Mouse (Mus musculus) cerebellum, postnatal 14 days (tissue): ENCODE results near the gene Abca1.

ENCODE experiments used
- DNase-seq, 2 experiments: peaks; one replicate each; pipeline ENCODE4 v3.0.0; 2021; ENCODE audit warnings: mixed read lengths in 2 of 2

The Abca1 gene

DNA sequence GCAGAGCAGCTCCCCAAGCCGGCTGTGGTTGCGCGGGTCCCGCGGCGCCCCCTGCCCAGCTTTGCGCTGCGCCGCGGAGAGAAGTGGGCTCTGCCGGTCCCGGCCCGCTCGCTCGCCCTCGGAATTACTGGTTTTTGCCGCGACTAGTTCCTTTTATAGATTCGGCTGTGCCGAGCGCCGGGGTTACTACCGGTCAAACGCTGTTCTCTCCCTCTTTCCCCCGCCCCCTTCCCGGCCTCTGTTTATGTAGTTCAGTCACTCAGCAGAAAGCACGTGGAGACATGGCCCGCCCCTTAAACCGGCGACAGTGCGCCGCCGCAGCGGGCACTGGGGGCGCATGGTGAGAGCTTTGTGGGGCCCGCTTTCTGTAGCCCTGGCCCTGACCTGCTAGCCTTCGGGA lies at the start of gene Abca1:
Abca1 (minus strand) TSS at position 129 of the 400 bp plus-strand sequence.
- peak; percentile 82 to 91 for DNase-seq

DNA sequence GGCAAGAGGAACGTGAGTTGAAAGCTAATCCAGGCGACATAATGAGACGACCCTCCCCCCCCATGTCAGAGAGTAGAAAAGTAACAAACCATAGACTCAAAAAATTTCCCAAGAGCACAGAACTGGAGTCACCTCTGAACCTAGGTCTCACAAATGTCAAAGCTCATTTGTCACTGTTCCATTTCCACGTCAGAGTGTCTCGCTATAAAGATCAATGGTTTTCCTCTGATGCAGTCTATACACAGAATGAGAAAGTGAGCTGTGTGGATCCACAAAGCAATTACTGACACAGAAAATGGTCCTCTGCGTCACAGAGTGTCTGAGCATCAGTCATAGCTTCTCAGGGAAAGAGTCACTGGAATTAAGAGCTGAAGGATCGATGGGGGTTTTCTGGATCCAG lies 44.8 kb upstream of the Abca1 start:
- DNase-seq: no peak

DNA sequence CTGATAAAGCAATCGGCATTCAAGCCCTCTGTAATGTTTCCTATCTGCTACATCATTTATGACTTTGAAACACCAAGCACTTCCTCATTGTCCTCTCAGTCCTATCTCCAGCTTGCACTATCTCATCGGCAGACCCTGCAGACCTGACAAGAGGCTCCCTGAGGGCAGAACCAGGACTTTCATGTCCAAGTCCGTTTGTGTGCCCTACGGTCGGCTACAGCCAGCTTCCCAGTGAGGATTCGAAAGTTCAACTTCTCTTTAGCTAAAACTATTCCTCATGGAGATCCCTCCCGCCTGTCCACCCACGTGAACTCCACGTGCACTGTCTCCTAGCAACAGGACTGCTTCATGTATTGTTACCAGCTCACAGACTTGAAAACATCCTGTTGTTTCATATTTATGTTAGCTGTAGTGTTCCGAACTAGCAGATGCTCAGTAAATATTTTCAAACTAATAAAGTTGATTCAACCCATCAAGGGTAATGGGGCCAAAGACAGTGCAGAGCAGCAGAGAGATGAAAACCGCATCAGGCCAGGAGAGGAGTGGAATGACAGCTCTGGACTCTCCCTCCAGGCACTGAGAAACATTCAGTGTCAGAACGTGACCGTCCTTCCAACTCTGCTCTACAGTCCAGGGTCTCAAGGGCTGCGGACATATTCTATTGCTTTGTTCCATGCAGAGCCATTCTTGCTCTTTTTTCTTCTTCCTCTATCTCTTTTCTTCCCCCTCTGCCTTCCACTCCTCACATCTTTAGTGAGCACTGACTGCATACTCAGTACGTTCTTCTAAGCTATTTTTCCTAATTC lies 44.1 kb upstream of the Abca1 start:
- DNase-seq: no peak

DNA sequence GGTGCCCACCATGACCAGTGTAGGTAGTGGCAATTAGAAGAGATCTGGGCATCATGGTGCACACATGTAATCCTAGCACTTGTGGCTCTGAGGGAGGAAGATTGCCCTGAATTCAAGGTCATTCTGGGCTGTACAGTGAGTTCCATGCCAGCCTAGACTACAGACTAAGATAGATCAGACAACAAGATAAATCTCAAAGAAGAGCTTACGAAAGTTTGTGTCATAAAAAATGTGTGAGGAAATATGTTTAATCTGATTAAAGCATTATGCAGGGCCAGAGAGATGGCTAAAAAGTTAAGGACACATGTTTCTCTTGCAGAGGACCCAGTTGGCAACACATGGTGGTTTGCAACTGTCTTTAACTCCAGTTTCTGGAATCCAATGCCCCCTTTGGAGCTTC lies 40.6 kb upstream of the Abca1 start:
- DNase-seq: no peak

DNA sequence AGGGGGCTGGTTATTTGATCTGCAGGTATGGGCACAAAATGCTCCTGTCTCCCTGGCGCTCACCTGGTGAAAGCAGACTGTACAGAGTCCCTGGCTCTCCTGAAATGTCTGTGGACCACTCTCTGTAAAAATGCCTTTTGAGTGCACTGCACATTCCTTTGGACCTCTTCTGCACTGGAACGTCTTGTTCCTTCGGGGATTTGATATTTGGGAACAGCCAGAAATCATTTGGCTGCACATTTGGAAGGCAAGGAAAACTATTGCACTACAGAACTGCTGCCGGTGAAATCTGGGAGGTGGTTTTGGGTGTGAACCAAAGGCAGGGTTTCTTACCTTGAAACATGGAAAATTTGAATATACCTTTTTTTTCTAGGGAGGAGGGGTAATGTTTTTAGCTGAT lies 38.1 kb upstream of the Abca1 start:
- no peak for DNase-seq

DNA sequence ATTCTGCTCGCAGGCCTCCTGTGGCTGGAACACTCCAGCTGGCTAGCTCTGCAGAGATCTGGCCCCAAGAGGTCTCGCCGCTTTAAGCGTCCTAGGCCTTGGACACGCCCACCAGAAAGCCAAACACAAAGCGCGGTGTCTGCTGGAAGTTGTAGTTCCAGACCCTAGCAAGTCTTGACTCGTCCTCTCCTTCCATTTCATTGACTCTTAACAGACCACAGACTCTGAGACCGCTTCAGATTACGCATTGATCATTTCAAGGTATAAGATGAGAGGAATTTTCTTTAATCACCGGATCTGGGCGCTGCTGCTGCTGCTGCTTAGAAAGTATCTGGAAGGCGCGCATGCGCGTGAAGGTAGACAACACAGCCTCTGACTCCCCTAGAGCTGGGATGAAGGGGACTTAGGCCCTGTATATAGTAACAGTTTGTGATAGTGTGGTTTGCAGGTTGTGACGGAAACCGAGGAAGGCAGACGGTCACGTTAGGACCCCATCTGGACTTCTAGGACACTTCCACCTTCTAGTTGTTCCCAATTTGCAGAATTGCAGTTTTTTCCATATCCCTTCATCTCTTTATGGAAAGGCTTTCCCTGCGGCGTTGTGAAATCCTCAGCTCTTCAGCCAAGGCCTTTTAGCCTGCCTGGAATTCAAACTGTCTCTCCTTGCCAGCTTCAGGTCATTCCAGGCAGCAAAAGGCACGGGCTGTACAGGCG lies 36.5 kb upstream of the Abca1 start:
- peak; percentile 91 to 92 for DNase-seq

DNA sequence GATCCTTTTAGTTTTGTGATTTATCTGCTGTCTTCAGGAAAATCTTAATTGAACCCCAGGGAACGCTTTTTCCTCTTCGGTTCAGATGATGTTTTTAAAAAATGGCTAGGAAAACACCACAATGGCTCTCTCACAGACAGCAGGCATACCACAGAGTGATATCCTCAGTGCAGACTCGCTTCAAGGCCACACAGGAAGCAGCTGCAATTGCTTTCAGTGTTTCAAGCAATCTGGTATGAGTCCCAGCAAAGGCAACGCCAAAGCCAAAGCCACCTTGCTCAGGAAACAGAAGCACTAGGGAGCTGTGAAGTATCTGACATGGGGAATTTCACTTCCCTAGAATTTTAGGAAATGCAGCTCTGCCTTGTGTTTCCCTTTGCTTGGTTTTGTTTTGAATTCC lies 27.4 kb upstream of the Abca1 start:
- no peak for DNase-seq

DNA sequence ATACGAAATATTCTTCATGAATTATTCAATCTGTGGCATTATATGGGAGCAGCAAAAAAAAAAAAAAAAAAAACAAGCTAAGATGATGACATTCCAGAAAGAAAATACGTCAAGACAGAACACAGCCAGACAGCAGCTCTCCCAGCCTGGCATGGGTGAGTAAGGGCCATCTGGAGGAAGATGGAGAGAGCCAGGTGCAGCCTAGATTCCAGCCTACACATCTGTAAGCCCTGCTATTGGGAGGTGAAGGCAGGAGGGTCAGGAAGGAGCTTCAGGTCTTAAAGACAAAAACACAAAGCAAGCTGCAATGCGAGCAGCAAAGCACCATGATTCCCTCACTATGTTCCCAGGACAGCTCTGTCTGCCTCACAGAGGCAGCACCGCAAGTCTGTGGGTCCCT lies 26.9 kb upstream of the Abca1 start:
- no peak for DNase-seq

DNA sequence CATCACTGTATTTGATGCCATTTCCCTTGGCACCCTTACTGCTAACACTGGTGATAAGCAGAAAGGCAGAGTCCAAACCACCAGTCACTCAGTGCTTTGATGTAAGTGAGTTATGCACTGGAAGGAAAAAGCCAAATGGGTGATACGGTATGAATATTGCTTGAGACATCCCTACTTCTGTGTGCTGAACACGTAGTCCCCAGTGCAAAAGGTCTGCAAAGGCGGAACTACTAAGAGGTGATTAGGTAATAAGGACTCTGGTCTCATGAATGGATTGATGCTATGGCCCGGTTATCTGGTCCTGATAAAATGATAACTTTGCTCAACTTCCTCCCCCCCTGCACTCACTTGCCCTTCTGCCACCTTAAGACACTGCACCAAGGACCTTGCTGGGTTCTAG lies 26.4 kb upstream of the Abca1 start:
- DNase-seq: no peak

DNA sequence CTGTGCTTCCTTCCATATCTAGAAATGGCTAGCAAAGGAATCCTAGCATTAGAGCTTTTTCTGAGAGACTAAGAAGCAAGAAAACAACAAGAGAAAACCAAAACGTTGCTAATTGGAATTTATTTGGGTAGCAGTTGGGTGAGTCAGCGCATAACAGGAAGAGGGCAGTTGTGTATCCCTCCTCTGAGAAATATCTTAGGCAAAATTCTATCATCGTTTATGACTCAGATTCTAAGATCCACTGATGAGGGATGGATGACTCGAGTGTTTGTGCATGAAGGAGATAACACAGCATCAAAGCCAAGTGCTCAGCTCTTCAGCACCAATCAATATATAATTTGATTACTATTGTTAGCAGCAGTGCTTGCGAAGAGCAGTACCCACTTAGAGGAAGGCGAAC lies 21.8 kb upstream of the Abca1 start:
- DNase-seq: no peak

DNA sequence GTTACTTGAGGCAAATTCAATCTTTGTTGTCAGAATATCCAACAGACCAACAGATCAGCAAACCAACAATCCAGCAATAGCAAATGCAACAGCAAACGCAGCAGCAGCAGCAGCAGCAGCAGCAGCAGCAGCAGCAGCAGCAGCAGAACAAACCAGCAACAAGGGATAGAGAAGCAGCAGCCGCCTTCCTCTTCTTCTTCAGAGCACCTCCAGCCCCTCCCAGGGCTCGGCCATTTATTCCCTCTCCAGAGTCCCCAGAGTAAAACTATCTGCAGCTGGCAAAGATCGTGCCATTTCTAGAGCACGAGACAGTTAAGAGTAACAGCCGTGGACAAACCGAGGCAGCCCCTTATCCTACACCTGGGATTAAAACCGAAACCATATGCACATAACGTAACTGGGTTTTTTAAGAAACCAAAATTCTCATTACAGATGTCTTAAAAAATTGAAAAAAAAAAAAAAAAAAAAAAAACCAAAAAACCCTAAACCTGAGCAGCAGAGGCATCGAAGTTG lies 19.7 kb upstream of the Abca1 start:
- no peak for DNase-seq

DNA sequence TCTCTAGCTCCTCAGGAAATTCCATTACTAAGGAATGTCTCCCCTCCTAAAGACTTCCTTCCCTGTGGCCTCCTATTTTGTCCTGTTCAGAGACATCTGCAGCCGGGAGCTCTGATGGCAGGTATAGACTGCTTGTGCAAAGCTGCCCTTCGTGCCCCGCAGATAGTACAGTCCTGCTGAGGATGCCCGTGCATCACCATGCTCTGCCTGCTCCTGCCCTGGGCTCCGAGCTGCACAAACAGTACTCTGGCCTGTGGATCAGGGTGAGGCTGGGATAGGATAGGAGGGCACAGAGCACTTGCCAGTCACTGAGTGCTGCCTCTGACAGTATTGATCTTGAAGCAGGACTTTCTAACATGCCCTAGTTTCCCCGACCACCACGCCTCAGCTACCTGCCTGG lies 18.8 kb upstream of the Abca1 start:
- no peak for DNase-seq

DNA sequence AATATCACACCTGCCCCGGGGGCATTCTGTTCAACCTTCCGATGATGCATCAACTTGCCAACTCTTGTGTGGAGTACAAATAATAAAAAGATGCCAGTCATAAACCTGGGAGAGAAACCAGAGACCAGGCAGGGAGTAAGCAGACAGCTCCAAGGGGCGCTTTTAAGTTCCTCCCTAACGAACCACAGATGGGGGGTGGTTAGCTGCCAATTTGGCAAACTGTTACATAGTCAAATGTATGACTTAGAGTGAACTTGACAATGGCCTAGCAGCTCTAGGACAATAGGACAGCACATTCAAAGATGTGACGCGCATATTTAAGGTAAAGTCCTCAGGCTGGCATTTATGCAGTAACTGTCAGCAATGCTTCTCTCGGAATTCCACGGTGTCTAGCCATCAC lies 18.0 kb upstream of the Abca1 start:
- DNase-seq: no peak

DNA sequence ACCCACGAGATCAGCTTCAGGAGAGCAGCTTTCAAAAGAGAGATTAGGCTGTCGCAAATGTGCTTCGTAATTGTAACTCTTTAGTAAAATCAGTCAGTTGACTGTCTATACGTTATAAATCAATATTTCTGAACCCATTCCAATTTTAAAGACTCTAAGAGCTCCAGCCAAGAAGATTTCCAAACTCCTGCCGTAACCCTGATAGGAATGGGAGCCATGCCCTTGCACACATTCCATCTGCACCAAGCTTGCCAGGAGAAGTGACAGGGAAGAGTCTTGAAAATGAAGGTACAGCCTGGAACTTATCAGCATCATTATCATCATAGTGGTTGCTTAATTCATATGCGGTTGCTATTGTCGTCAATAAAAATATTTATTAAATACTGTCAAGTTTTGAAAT lies 15.2 kb upstream of the Abca1 start:
- no peak for DNase-seq

DNA sequence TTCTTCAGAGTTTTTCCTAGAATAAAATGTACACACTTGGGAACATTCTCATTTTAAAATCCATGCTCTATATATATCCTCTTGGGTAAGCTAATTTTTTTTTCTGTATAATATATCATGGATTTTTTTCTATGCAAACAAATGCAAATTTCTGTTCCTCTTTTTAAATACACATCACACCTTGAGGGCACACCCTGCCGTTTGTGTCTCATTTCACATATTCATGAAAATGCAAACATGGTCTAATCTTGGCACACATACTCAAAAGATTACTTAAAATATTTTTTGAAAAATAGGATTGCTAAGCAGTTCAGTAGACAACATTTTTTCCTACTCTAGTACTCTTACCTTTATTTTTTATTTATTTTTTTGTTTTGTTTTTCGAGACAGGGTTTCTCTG lies 10.7 kb upstream of the Abca1 start:
- no peak for DNase-seq

DNA sequence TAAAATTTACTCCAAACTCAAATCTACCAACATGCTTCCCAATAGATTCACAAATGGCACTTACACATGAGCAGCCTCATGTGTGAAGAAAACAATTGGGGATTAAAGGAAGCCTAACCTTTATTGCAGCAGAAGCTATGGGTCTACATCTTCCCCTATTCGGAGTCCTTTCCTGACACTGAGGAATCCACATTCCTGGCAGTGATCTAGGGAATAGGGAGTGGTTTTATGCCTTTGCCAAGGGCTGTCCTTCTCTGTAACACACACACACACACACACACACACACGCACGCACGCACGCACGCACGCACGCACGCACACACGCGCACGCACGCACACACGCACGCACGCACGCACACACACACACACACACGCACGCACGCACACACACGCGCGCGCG lies 5.5 kb upstream of the Abca1 start:
- DNase-seq: no peak

DNA sequence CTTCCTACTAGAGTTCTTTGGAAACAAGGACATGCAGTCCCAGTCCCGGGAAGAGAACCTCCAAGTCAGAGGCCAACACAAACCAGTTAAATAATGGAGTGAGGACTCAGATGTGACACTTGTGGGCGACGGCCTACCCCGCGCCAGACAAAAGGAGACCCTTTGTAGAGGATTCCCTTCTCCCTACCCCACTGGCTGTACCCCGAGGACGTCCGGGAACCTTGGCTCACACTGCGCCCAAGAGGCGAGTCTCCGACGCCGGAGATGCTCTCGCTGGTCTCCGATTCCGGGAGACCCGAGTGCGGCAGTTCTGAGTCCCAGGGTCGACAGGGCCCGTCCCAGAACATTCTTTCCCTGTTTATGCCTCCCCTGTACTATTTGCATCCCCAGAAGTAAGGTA lies 519 bp downstream of the Abca1 start:
- peak; percentile 38 for DNase-seq

DNA sequence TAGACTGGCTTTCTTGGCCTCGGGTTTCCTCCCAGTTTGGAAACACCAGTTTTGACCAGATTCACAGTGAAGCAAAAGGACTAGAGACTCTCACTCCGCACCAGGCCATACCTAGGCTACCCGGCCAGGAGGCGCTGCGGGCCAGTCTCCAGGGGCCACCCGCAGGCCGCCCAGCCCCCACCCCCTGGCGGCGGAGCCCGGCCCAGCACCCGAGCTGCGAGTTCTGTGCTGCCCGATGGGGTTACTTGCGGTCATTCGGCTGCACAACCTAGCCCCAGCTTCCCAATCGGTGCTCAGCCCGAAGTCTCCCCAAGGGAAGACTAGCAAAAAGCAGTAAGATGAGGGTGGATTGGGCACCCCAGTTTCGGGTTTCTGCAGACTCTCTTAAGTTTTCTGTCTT lies 1.1 kb downstream of the Abca1 start:
- DNase-seq: peak; percentile 63 to 69

DNA sequence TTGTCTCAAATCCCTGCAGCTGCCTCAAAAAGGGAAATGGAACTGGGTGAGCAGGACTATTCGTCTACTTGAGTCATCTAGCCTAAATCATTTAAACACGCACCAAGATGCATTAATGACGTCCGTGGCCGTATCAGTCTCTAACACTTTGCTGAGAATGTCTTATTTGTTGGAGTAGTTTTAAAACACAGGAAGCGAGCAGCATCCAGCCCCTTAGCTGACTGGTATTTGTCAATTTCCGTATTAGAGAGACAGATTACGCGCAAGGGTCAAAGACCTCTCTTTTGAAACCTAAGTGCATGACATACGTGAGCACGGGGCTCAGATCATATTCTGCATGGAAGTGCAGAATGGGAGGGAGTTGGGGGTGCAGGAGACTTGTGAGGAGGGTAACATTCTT lies 4.2 kb downstream of the Abca1 start:
- DNase-seq: no peak

DNA sequence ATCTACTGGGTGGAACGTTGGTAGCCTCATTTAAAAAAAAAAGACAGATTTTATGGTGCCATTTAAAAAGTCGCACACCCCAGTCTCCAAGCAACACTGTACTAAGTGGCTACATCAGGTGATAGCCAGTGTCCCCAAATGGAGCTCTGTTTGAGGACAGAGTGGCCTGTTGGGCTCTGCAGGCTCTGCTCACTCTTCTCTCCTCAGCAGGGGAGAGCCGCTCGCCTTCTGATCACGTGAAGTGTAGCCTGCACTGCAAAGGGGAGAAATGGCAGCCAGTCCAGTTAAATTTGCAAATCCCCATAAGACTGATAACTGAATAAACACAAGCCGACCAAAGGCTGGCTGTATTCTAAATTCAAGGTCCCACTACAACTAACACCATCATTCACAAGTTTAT lies 6.0 kb downstream of the Abca1 start:
- no peak for DNase-seq

DNA sequence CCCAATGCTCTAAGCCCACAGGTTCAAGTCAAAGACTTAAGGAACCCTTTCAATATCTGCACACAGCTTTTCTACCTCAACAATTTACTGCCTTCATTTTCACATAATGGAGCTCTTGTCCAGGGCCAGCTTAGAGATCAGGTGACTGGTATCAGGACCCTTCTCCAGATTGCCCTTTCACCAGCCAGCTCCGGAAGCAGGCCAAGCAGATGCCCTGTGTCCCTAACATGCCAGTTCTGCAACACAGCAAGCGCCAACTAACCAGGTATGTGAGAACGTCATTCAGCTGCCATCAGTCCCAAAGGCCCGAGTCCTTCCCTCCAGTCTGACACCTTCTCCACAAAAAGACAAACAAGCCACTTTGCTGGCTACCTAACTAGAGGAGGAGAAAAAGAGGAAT lies 6.6 kb downstream of the Abca1 start:
- peak in 1 of 2 experiments; percentile 37 for DNase-seq

DNA sequence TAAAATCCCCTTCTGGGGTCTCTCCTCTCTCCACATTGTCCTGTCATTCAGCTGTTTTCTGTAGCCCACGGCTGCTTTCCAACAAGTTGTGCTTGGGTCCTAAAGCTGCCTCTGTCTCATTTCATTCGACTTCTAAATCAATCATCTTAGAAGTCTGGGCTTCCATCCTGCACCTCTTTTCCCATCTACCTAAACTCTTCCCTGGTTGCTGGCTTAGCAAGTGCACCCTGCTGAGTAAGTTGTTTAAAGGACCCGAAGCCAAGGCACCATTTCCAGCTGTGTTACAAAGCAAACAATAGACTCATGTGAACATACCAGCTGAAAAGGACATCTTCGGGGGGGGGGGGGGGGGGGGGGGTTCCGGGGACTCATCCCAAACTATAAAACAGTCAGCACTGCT lies 7.0 kb downstream of the Abca1 start:
- DNase-seq: no peak

DNA sequence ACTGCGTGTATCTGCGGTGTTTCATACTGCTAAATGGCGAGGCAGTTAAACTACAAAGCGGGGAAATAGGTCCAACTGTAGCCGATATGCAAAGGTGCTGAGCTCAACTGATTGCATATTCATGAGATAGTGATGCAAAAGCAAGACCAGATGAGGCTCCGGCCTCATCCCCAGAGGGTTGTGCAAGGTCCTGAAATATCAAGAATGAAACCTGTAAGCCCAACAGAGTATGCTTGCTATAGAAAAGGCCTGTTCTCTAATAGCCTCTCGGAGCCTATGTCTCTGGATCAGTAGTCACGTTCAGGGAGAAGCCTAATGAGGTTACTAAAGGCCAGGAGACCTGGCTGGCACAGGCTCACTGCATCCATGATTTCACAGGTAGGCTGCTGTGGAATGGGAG lies 9.2 kb downstream of the Abca1 start:
- no peak for DNase-seq

DNA sequence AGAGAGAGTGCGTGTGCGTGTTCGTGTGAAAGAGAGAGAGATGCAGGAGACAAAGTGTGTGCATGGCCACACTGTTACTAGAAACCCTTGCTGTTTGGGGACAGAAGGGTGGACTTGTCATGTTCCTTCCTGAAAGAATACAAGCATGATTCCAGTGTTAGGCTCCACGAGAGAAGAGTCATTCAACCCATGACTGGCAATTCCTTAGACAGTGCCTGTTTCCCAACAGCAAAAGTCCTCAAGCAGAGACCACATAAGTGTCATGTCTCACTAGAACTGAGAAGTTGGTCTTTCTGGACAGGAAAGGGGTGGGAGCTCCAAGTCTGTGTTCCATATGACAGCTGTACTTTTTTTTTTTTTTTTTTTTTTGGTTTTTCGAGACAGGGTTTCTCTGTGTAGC lies 10.1 kb downstream of the Abca1 start:
- DNase-seq: no peak
